8 mouse cellular contexts compared by ENCODE assay signal in the genomic region with DNA sequence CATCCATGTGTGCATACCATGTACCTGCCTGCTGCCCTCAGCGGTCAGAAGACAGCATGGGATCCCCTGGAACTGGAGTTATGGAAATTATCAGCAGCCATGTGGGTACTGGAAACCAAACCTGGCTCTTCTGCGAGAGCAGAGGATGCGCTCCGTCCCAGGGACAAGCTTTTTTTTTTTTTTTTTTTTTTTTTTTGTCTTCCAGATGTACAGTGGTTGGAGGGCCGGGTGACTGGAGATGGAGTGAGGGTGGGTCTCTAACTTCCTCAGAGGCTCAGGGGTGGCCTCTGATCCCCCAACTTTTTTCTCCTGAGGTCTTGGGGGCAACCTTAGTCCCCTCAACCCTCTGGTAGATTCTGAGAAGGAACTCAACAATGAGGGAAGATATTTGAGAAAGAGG. TPM values are rescaled to one million over a fixed set of nuclear protein-coding genes. Genes with fewer than 3 reads are reported as not detected.
DNase-seq lines count a peak whose midpoint lies in the region; ATAC-seq and TF ChIP-seq lines count a peak whose summit lies in the region.

No protein-coding gene starts in this region.

- peaks cover 15% of the 10 kb centered on the region for H3K79me2 ChIP-seq in MEL (ENCODE audit: control insufficient read depth, insufficient read depth, low read length, poor library complexity)

- no peak overlapping the region; a peak in 1 of 4 replicates for H3K4me3 ChIP-seq in heart, embryonic 14.5 days (ENCODE audit: control insufficient read depth in 1 of 2, insufficient read depth in 1 of 2, low read depth in 1 of 2, low read length in 2 of 2)
- H3K4me3 ChIP-seq in MEL (ENCODE audit: control insufficient read depth in 1 of 2, insufficient read depth in 1 of 2, low read depth in 2 of 2, low read length in 2 of 2), result peak overlapping the region; percentile 59 to 68; a peak in 2 of 4 replicates
- no peak overlapping the region for H3K4me3 ChIP-seq in heart, postnatal 0 days (ENCODE audit: low read depth, low read length)
- H3K4me3 ChIP-seq in midbrain, embryonic 14.5 days (replicated peaks; ENCODE audit: low read depth, low read length), result no peak overlapping the region

- no peak for DNase-seq in heart, postnatal 10 days
- no peak for DNase-seq in MEL (ENCODE audit: low read depth, low spot score)
- DNase-seq in heart, postnatal 0 days (ENCODE audit: low spot score), result no peak
- DNase-seq in midbrain, embryonic 14.5 days, result no peak
- no peak for DNase-seq in ovary, adult 18-20 months (ENCODE audit: low spot score)
- no peak for DNase-seq in adrenal gland, adult 2 months
- DNase-seq in layer of hippocampus, adult 18-20 months (ENCODE audit: low spot score in 2 of 2), result no peak

- intact Hi-C loops in heart, postnatal 10 days (cut with DNase I), result no loop called here

- TF ChIP-seq EP300 in MEL (IDR thresholded peaks at IDR 0.05; ENCODE audit: low read depth in 1 of 2, low read length in 2 of 2), result no peak
- TF ChIP-seq EP300 in heart, postnatal 0 days (IDR thresholded peaks at IDR 0.05; ENCODE audit: low read depth), result no peak

- TF ChIP-seq POLR2A in MEL (IDR thresholded peaks at IDR 0.05; ENCODE audit: control insufficient read depth in 1 of 2, insufficient read depth in 1 of 2, low read depth in 1 of 2, low read length in 2 of 2, poor library complexity in 1 of 2), result no peak

- TF ChIP-seq RAD21 in MEL (IDR thresholded peaks at IDR 0.05; ENCODE audit: low read depth, low read length), result no peak

- peaks cover 46 to 56% of the 10 kb centered on the region in 2 experiments for H3K4me1 ChIP-seq in heart, embryonic 14.5 days (ENCODE audit: control insufficient read depth in 2 of 2, insufficient read depth in 2 of 2, low read length in 2 of 2)
- H3K4me1 ChIP-seq in MEL (ENCODE audit: control insufficient read depth in 1 of 2, insufficient read depth in 2 of 2, low read length in 2 of 2), result peaks cover 17 to 29% of the 10 kb centered on the region in 2 experiments
- peaks cover 41% of the 10 kb centered on the region for H3K4me1 ChIP-seq in heart, postnatal 0 days (ENCODE audit: control insufficient read depth, insufficient read depth)
- H3K4me1 ChIP-seq in midbrain, embryonic 14.5 days (ENCODE audit: control insufficient read depth, insufficient read depth, low read length), result peaks cover 39% of the 10 kb centered on the region

- peak overlapping the region; percentile 71 for H3K4me2 ChIP-seq in heart, embryonic 14.5 days (ENCODE audit: low read length)
- peak overlapping the region; percentile 52 for H3K4me2 ChIP-seq in heart, postnatal 0 days (ENCODE audit: low read depth, low read length)
- H3K4me2 ChIP-seq in midbrain, embryonic 14.5 days (ENCODE audit: low read length), result 0 out of 2 replicates have a peak overlapping the region, but pooled peaks have one; percentile 40

- no peak for ATAC-seq in heart, embryonic 14.5 days (ENCODE audit: insufficient number of reproducible peaks, insufficient read depth, low FRiP score, low read depth)
- ATAC-seq in heart, postnatal 0 days (ENCODE audit: insufficient read depth, low read depth), result no peak
- ATAC-seq in midbrain, embryonic 14.5 days (ENCODE audit: low FRiP score, low TSS enrichment), result no peak

- no peaks in the 10 kb centered on the region for H3K36me3 ChIP-seq in heart, embryonic 14.5 days (ENCODE audit: control insufficient read depth, insufficient read depth, low read length)
- peaks cover 0 to 24% of the 10 kb centered on the region in 2 experiments; a peak in 2 of 4 replicates for H3K36me3 ChIP-seq in MEL (ENCODE audit: control insufficient read depth in 1 of 2, insufficient read depth in 2 of 2, low read length in 2 of 2)
- H3K36me3 ChIP-seq in heart, postnatal 0 days (replicated peaks; ENCODE audit: control insufficient read depth, insufficient read depth, low read length), result no peaks in the 10 kb centered on the region
- no peaks in the 10 kb centered on the region for H3K36me3 ChIP-seq in midbrain, embryonic 14.5 days (ENCODE audit: control insufficient read depth, insufficient read depth, low read length)

- H3K9ac ChIP-seq in heart, embryonic 14.5 days (ENCODE audit: low read length), result peak overlapping the region; percentile 64
- peak overlapping the region; percentile 75 for H3K9ac ChIP-seq in MEL (ENCODE audit: control insufficient read depth, low read depth, low read length, poor library complexity, severe bottlenecking)
- 0 out of 2 replicates have a peak overlapping the region, but pooled peaks have one; percentile 7 for H3K9ac ChIP-seq in heart, postnatal 0 days (replicated peaks; ENCODE audit: low read depth, low read length)
- H3K9ac ChIP-seq in midbrain, embryonic 14.5 days (replicated peaks; ENCODE audit: low read length), result no peak overlapping the region

- no peaks in the 10 kb centered on the region for H3K9me3 ChIP-seq in heart, embryonic 14.5 days (ENCODE audit: control insufficient read depth, low read length)
- no peaks in the 10 kb centered on the region for H3K9me3 ChIP-seq in MEL (replicated peaks; ENCODE audit: insufficient read depth, low read length)
- H3K9me3 ChIP-seq in heart, postnatal 0 days (replicated peaks; ENCODE audit: control insufficient read depth, low read length), result no peaks in the 10 kb centered on the region
- H3K9me3 ChIP-seq in midbrain, embryonic 14.5 days (ENCODE audit: control insufficient read depth, low read length), result no peaks in the 10 kb centered on the region

- H3K27ac ChIP-seq in heart, embryonic 14.5 days (replicated peaks in 1 of 2; ENCODE audit: control insufficient read depth in 1 of 2, insufficient read depth in 1 of 2, low read depth in 2 of 2, low read length in 2 of 2), result peak overlapping the region; percentile 57 to 86; a peak in 3 of 4 replicates
- H3K27ac ChIP-seq in MEL (ENCODE audit: control insufficient read depth, low read depth, low read length), result peak overlapping the region; percentile 21; the same call in 1 of the 2 replicates
- peak overlapping the region; percentile 75 for H3K27ac ChIP-seq in heart, postnatal 0 days (ENCODE audit: low read depth)
- H3K27ac ChIP-seq in midbrain, embryonic 14.5 days (replicated peaks; ENCODE audit: low read depth, low read length), result no peak overlapping the region; the same call in 1 of the 2 replicates

- TF ChIP-seq CTCF in MEL (IDR thresholded peaks at IDR 0.05 in 2 of 3, conservative IDR thresholded peaks at IDR 0.05 in 1 of 3; ENCODE audit: control insufficient read depth in 1 of 3, insufficient read depth in 1 of 3, low read depth in 2 of 3, low read length in 3 of 3, poor library complexity in 1 of 3, severe bottlenecking in 1 of 3), result no peak
- no peak for TF ChIP-seq CTCF in heart, postnatal 0 days (IDR thresholded peaks at IDR 0.05; ENCODE audit: low read depth)

- WGBS in heart, embryonic 14.5 days, result 75% methylated on average over 5 of the region's 5 CpGs
- WGBS in heart, postnatal 0 days, result 62% methylated on average over 5 of the region's 5 CpGs
- WGBS in midbrain, embryonic 14.5 days, result 60% methylated on average over 5 of the region's 5 CpGs

- H3K27me3 ChIP-seq in heart, embryonic 14.5 days (ENCODE audit: control insufficient read depth, insufficient read depth, low read length), result no peaks in the 10 kb centered on the region
- no peaks in the 10 kb centered on the region for H3K27me3 ChIP-seq in MEL (ENCODE audit: control insufficient read depth in 1 of 2, insufficient read depth in 2 of 2, low read length in 2 of 2)
- H3K27me3 ChIP-seq in heart, postnatal 0 days (ENCODE audit: control insufficient read depth, insufficient read depth, low read length), result no peaks in the 10 kb centered on the region
- no peaks in the 10 kb centered on the region for H3K27me3 ChIP-seq in midbrain, embryonic 14.5 days (ENCODE audit: control insufficient read depth, insufficient read depth, low read length)

TF ChIP-seq in MEL, 35 proteins besides CTCF, POLR2A, EP300 and RAD21:
- TF ChIP-seq UBTF (IDR thresholded peaks at IDR 0.05; ENCODE audit: borderline replicate concordance, insufficient read depth, low read depth, low read length) (no peak), ZNF384 (IDR thresholded peaks at IDR 0.05; ENCODE audit: low read depth, low read length) (peak; percentile 71)

RNA-seq across cellular contexts. Expression of gene Bcar1, which starts 1.5 kb away (rescaled TPM):
- 49.5 and 50.8 TPM in 2 replicates for polyA plus RNA-seq in heart, embryonic 14.5 days (2014; fragmentation: Nextera tagmentation; extraction: Ambion mirVana)
- 10 to 100 TPM; 48.0 to 54.2 TPM for total RNA-seq in heart, postnatal 10 days (2021)
- 6.5 and 7.5 TPM in 2 replicates for total RNA-seq in MEL (2012; rRNA removed)
- 10 to 100 TPM in 1 of 2 experiments, not detected in 1; 17.4 TPM for polyA plus RNA-seq in MEL (2012; ENCODE audit: insufficient read depth in 1 of 2, insufficient read length in 2 of 2, low read depth in 1 of 2, low replicate concordance in 2 of 2, missing spikeins in 1 of 2)
- 53.2 and 81.5 TPM in 2 replicates for total RNA-seq in heart, postnatal 0 days (2014; rRNA removed; ENCODE audit: low replicate concordance)
- 25.6 and 27.9 TPM in 2 replicates for polyA plus RNA-seq in heart, postnatal 0 days (2015; fragmentation: Nextera tagmentation; extraction: Ambion mirVana)
- polyA plus RNA-seq in midbrain, embryonic 14.5 days (2014; fragmentation: Nextera tagmentation; extraction: Ambion mirVana), result 43.7 and 52.7 TPM in 2 replicates
- total RNA-seq in adrenal gland, adult 2 months (2021), result 10 to 100 TPM; 76.9 to 91.2 TPM
- polyA plus RNA-seq in adrenal gland, adult 2 months (2012; rRNA removed), result 204 and 210 TPM in 2 replicates
- total RNA-seq in layer of hippocampus, adult 18-20 months (2021), result 10 to 100 TPM; 61.4 to 63.7 TPM

RNA-seq across cellular contexts. Expression of gene Ctrb1, which starts 54.3 kb away (rescaled TPM):
- not detected in 2 replicates for polyA plus RNA-seq in heart, embryonic 14.5 days (2014; fragmentation: Nextera tagmentation; extraction: Ambion mirVana)
- total RNA-seq in heart, postnatal 10 days (2021), result under 1 TPM in 1 of 2 experiments, not detected in 1; 0.40 TPM
- total RNA-seq in MEL (2012; rRNA removed), result not detected in 2 replicates
- not detected for polyA plus RNA-seq in MEL (2012; ENCODE audit: insufficient read depth in 1 of 2, insufficient read length in 2 of 2, low read depth in 1 of 2, low replicate concordance in 2 of 2, missing spikeins in 1 of 2)
- 0.62 and 3.4 TPM in 2 replicates for total RNA-seq in heart, postnatal 0 days (2014; rRNA removed; ENCODE audit: low replicate concordance)
- polyA plus RNA-seq in heart, postnatal 0 days (2015; fragmentation: Nextera tagmentation; extraction: Ambion mirVana), result not detected in 2 replicates
- not detected in 2 replicates for polyA plus RNA-seq in midbrain, embryonic 14.5 days (2014; fragmentation: Nextera tagmentation; extraction: Ambion mirVana)
- total RNA-seq in adrenal gland, adult 2 months (2021), result under 1 TPM in 1 of 2 experiments, not detected in 1; 0.90 TPM
- 0.51 and 0.67 TPM in 2 replicates for polyA plus RNA-seq in adrenal gland, adult 2 months (2012; rRNA removed)
- not detected for total RNA-seq in layer of hippocampus, adult 18-20 months (2021)

Comparison
In these comparisons a context has a peak if more than half of its experiments do, and no peak if none do; other contexts are left out.
1. H3K4me3 ChIP-seq: peak in MEL (2 of 2); none in heart, embryonic 14.5 days (0 of 2), heart, postnatal 0 days (single experiment) and midbrain, embryonic 14.5 days (single experiment).
2. Peak in every context shown above with its lines, with median percentiles within 50 percentile points of each other: H3K4me2 ChIP-seq.